ENCODE assay signal across 10 mouse cellular contexts in the genomic region with DNA sequence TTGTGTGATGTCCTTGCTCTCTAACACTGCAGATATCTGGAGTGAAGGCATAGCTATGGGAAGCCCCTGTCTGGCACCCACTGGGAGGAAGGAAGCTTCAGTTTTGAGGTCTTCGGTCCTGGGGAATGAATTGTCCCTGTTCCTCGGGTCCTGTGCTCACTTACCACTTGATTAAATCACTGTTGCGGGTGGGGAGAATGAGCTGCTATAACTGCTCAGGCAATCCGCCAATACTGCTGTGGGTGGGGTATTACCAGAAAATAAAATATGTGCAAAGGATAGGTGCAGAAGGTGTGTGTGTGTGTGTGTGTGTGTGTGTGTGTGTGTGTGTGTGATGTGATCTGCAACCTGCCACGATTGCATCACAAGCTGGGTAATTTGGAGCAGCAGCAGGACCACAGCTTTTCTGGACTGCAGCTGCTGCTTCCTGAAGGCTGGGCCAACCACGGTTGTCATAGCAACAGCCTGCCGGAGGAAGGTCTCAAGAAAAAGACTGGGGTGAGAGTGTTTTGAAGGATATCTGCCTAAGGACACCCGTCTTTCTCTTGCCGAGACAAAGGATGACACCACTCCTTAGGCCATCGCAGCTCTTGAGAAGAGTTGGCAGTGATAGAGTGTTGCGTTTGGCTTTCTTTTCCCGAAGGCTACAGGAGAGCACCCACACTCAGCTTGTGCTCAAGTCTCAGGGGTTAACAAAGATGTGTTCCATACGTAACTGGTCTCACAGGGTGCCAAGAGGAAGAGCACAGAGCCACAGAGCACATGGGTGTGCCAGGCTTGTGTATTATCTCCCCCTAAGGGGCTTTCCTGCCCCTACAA. TPM values are rescaled to one million over a fixed set of nuclear protein-coding genes. Genes with fewer than 3 reads are reported as not detected.
A peak's percentile ranks its signal among the peaks of the same experiment; 100 is the strongest.
DNase-seq lines count a peak whose midpoint lies in the region; ATAC-seq and TF ChIP-seq lines count a peak whose summit lies in the region.
"Had no signal": no experiment of that assay in that cellular context is flagged by ENCODE, and none has a peak within 500 bp of the region (broad histone marks: within the 10 kb centered on the region; RNA-seq: fewer than 3 reads in every experiment).

No protein-coding gene starts in this region.

- H3K27ac ChIP-seq in MEL (ENCODE audit: control insufficient read depth, low read depth, low read length), result peak overlapping the region; percentile 41
- peak overlapping the region; percentile 89 for H3K27ac ChIP-seq in forebrain, embryonic 12.5 days
- peak overlapping the region; percentile 96 for H3K27ac ChIP-seq in midbrain, embryonic 16.5 days (ENCODE audit: low read length)

- H3K4me2 ChIP-seq in forebrain, embryonic 12.5 days, result peak overlapping the region; percentile 40
- peak overlapping the region; percentile 46 for H3K4me2 ChIP-seq in midbrain, embryonic 16.5 days (ENCODE audit: low read length)

- H3K4me1 ChIP-seq in MEL (ENCODE audit: control insufficient read depth in 1 of 2, insufficient read depth in 2 of 2, low read length in 2 of 2), result peaks cover 23 to 47% of the 10 kb centered on the region in 2 experiments
- peaks cover 24% of the 10 kb centered on the region for H3K4me1 ChIP-seq in forebrain, embryonic 12.5 days
- H3K4me1 ChIP-seq in midbrain, embryonic 16.5 days (ENCODE audit: control insufficient read depth, insufficient read depth, low read length), result peaks cover 25% of the 10 kb centered on the region

- 16% methylated on average over 13 of the region's 13 CpGs for WGBS in forebrain, embryonic 12.5 days
- WGBS in midbrain, embryonic 16.5 days, result 8% methylated on average over 13 of the region's 13 CpGs

- H3K9me3 ChIP-seq in MEL (replicated peaks; ENCODE audit: insufficient read depth, low read length), result no peaks in the 10 kb centered on the region
- H3K9me3 ChIP-seq in forebrain, embryonic 12.5 days, result no peaks in the 10 kb centered on the region
- no peaks in the 10 kb centered on the region for H3K9me3 ChIP-seq in midbrain, embryonic 16.5 days (replicated peaks; ENCODE audit: control insufficient read depth, low read length, poor library complexity, severe bottlenecking)

- TF ChIP-seq RAD21 in MEL (IDR thresholded peaks at IDR 0.05; ENCODE audit: low read depth, low read length), result no peak

- no peak for TF ChIP-seq EP300 in MEL (IDR thresholded peaks at IDR 0.05; ENCODE audit: low read depth in 1 of 2, low read length in 2 of 2)

- TF ChIP-seq CTCF in MEL (IDR thresholded peaks at IDR 0.05 in 2 of 3, conservative IDR thresholded peaks at IDR 0.05 in 1 of 3; ENCODE audit: control insufficient read depth in 1 of 3, insufficient read depth in 1 of 3, low read depth in 2 of 3, low read length in 3 of 3, poor library complexity in 1 of 3, severe bottlenecking in 1 of 3), result no peak

- H3K9ac ChIP-seq in MEL (ENCODE audit: control insufficient read depth, low read depth, low read length, poor library complexity, severe bottlenecking), result peak overlapping the region; percentile 45
- H3K9ac ChIP-seq in forebrain, embryonic 12.5 days, result peak overlapping the region; percentile 21; the same call in 1 of the 2 replicates
- H3K9ac ChIP-seq in midbrain, embryonic 16.5 days (ENCODE audit: low read depth, low read length), result peak overlapping the region; percentile 63

- no peaks in the 10 kb centered on the region for H3K79me2 ChIP-seq in MEL (ENCODE audit: control insufficient read depth, insufficient read depth, low read length, poor library complexity)

- 0 out of 4 replicates have a peak, but pooled peaks of 1 of the 2 experiments have one; percentile 21 for TF ChIP-seq POLR2A in MEL (IDR thresholded peaks at IDR 0.05; ENCODE audit: control insufficient read depth in 1 of 2, insufficient read depth in 1 of 2, low read depth in 1 of 2, low read length in 2 of 2, poor library complexity in 1 of 2)

- peaks cover 0 to 25% of the 10 kb centered on the region in 2 experiments; a peak in 2 of 4 replicates for H3K36me3 ChIP-seq in MEL (ENCODE audit: control insufficient read depth in 1 of 2, insufficient read depth in 2 of 2, low read length in 2 of 2)
- no peaks in the 10 kb centered on the region for H3K36me3 ChIP-seq in forebrain, embryonic 12.5 days (replicated peaks)
- H3K36me3 ChIP-seq in midbrain, embryonic 16.5 days (ENCODE audit: control insufficient read depth, insufficient read depth, low read length), result no peaks in the 10 kb centered on the region

- peak; percentile 45 for DNase-seq in cerebellum, adult 9-11 months
- DNase-seq in cerebellum, adult 9-10 months, result no peak
- DNase-seq in MEL (ENCODE audit: low read depth, low spot score), result peak; percentile 79
- DNase-seq in layer of hippocampus, adult 9-11 months, result peak; percentile 81
- DNase-seq in thymus, postnatal 36 days, result peak; percentile 52 to 75
- DNase-seq in adrenal gland, adult 8-10 months, result no peak

- peak overlapping the region; percentile 37 to 56 for H3K4me3 ChIP-seq in MEL (ENCODE audit: control insufficient read depth in 1 of 2, insufficient read depth in 1 of 2, low read depth in 2 of 2, low read length in 2 of 2)
- no peak overlapping the region for H3K4me3 ChIP-seq in forebrain, embryonic 12.5 days (replicated peaks)
- no peak overlapping the region for H3K4me3 ChIP-seq in midbrain, embryonic 16.5 days (ENCODE audit: low read depth, low read length)

- peak; percentile 77 for ATAC-seq in forebrain, embryonic 12.5 days (ENCODE audit: low FRiP score)
- peak; percentile 77 for ATAC-seq in midbrain, embryonic 16.5 days
- ATAC-seq: Patski had no signal

- no peaks in the 10 kb centered on the region; a peak in 1 of 4 replicates for H3K27me3 ChIP-seq in MEL (ENCODE audit: control insufficient read depth in 1 of 2, insufficient read depth in 2 of 2, low read length in 2 of 2)
- H3K27me3 ChIP-seq in forebrain, embryonic 12.5 days, result 0 out of 2 replicates have a peak, but pooled peaks cover 3% of the 10 kb centered on the region
- H3K27me3 ChIP-seq in midbrain, embryonic 16.5 days (ENCODE audit: control insufficient read depth, insufficient read depth, low read depth, low read length), result no peaks in the 10 kb centered on the region
- H3K27me3 ChIP-seq: Patski had no signal

TF ChIP-seq in MEL, 35 proteins besides CTCF, POLR2A, EP300 and RAD21 (continues in another document):
- TF ChIP-seq MYB (IDR thresholded peaks at IDR 0.05; ENCODE audit: low read depth, low read length) (no peak), ZMIZ1 (IDR thresholded peaks at IDR 0.05; ENCODE audit: low read depth, low read length) (no peak), TAL1 (IDR thresholded peaks at IDR 0.05; ENCODE audit: low read length) (no peak), POLR2AphosphoS5 (IDR thresholded peaks at IDR 0.05; ENCODE audit: borderline replicate concordance, low read depth, low read length) (no peak), SIN3A (IDR thresholded peaks at IDR 0.05; ENCODE audit: low read length) (no peak), UBTF (IDR thresholded peaks at IDR 0.05; ENCODE audit: borderline replicate concordance, insufficient read depth, low read depth, low read length) (no peak), NELFE (IDR thresholded peaks at IDR 0.05; ENCODE audit: low read depth, low read length) (peak; percentile 29; the same call in 1 of the 2 replicates), ELF1 (IDR thresholded peaks at IDR 0.05; ENCODE audit: low read depth, low read length) (peak; percentile 47; the same call in 1 of the 2 replicates), MYC (IDR thresholded peaks at IDR 0.05; ENCODE audit: low read depth, low read length) (0 out of 2 replicates have a peak, but pooled peaks have one; percentile 19), ETS1 (IDR thresholded peaks at IDR 0.05; ENCODE audit: low read depth, low read length) (no peak), TCF12 (IDR thresholded peaks at IDR 0.05; ENCODE audit: low read depth, low read length) (0 out of 2 replicates have a peak, but pooled peaks have one; percentile 5), TBP (IDR thresholded peaks at IDR 0.05; ENCODE audit: low read depth, low read length) (no peak), ZKSCAN1 (IDR thresholded peaks at IDR 0.05; ENCODE audit: low read depth, low read length) (no peak), POLR2AphosphoS2 (IDR thresholded peaks at IDR 0.05; ENCODE audit: low read length) (no peak), JUND (IDR thresholded peaks at IDR 0.05; ENCODE audit: low read depth, low read length) (no peak), MAZ (IDR thresholded peaks at IDR 0.05; ENCODE audit: low read depth, low read length) (no peak), KAT2A (conservative IDR thresholded peaks at IDR 0.05; ENCODE audit: low read depth, low read length) (no peak), SMC3 (IDR thresholded peaks at IDR 0.05; ENCODE audit: low read depth, low read length) (no peak), MAFK (IDR thresholded peaks at IDR 0.05; ENCODE audit: borderline replicate concordance, low read depth, low read length) (no peak), USF1 (IDR thresholded peaks at IDR 0.05; ENCODE audit: low read depth, low read length) (no peak), E2F4 (IDR thresholded peaks at IDR 0.05; ENCODE audit: borderline replicate concordance, low read depth, low read length) (no peak)

RNA-seq across cellular contexts. Expression of a gene that starts 23.8 kb away (rescaled TPM):
- not detected in 2 replicates for total RNA-seq in MEL (2012; rRNA removed)
- polyA plus RNA-seq in MEL (2012; ENCODE audit: insufficient read depth in 1 of 2, insufficient read length in 2 of 2, low read depth in 1 of 2, low replicate concordance in 2 of 2, missing spikeins in 1 of 2), result not detected
- 6.2 and 7.8 TPM in 2 replicates for polyA plus RNA-seq in forebrain, embryonic 12.5 days (2016; fragmentation: Nextera tagmentation; extraction: Ambion mirVana)
- 3.8 and 3.9 TPM in 2 replicates for polyA plus RNA-seq in midbrain, embryonic 16.5 days (2015; fragmentation: Nextera tagmentation; extraction: Ambion mirVana)
- under 1 TPM in 1 of 4 experiments, not detected in 3; 0.09 TPM for total RNA-seq in adrenal gland, adult 8-10 months (2022)
- total RNA-seq: liver, adult 2 months had no signal
- polyA plus RNA-seq: liver, adult 2 months had no signal

RNA-seq across cellular contexts. Expression of a gene that starts 44.3 kb away (rescaled TPM):
- total RNA-seq in MEL (2012; rRNA removed), result not detected in 2 replicates
- under 1 TPM in 1 of 2 experiments, not detected in 1; 0.04 TPM for polyA plus RNA-seq in MEL (2012; ENCODE audit: insufficient read depth in 1 of 2, insufficient read length in 2 of 2, low read depth in 1 of 2, low replicate concordance in 2 of 2, missing spikeins in 1 of 2)
- 0.40 and 0.65 TPM in 2 replicates for polyA plus RNA-seq in forebrain, embryonic 12.5 days (2016; fragmentation: Nextera tagmentation; extraction: Ambion mirVana)
- 3.0 and 3.9 TPM in 2 replicates for polyA plus RNA-seq in midbrain, embryonic 16.5 days (2015; fragmentation: Nextera tagmentation; extraction: Ambion mirVana)
- under 1 TPM in 1 of 4 experiments, not detected in 3; 0.07 TPM for total RNA-seq in adrenal gland, adult 8-10 months (2022)
- total RNA-seq: liver, adult 2 months had no signal
- polyA plus RNA-seq: liver, adult 2 months; Patski had no signal

RNA-seq across cellular contexts. Expression of a gene that starts 53.6 kb away (rescaled TPM):
- 12.2 and 13.0 TPM in 2 replicates for total RNA-seq in MEL (2012; rRNA removed)
- 10 to 100 TPM in 1 of 2 experiments, not detected in 1; 22.4 TPM for polyA plus RNA-seq in MEL (2012; ENCODE audit: insufficient read depth in 1 of 2, insufficient read length in 2 of 2, low read depth in 1 of 2, low replicate concordance in 2 of 2, missing spikeins in 1 of 2)
- polyA plus RNA-seq in forebrain, embryonic 12.5 days (2016; fragmentation: Nextera tagmentation; extraction: Ambion mirVana), result 19.5 and 21.2 TPM in 2 replicates
- polyA plus RNA-seq in midbrain, embryonic 16.5 days (2015; fragmentation: Nextera tagmentation; extraction: Ambion mirVana), result 10.4 and 11.0 TPM in 2 replicates
- total RNA-seq in adrenal gland, adult 8-10 months (2022), result 10 to 100 TPM; 58.0 to 74.0 (median 70.3) TPM

Comparison
In these comparisons a context has a peak if more than half of its experiments do, and no peak if none do; other contexts are left out.
1. DNase-seq: peak in cerebellum, adult 9-11 months (single experiment), MEL (single experiment), layer of hippocampus, adult 9-11 months (single experiment) and thymus, postnatal 36 days (2 of 2); none in cerebellum, adult 9-10 months (single experiment) and adrenal gland, adult 8-10 months (single experiment).
2. H3K27ac ChIP-seq: peak in every context shown above with its lines; median percentile 96 in midbrain, embryonic 16.5 days; 89 in forebrain, embryonic 12.5 days; 41 in MEL.
3. H3K4me3 ChIP-seq: peak in MEL (2 of 2); none in forebrain, embryonic 12.5 days (single experiment) and midbrain, embryonic 16.5 days (single experiment).
4. Peak in every context shown above with its lines, with median percentiles within 50 percentile points of each other: H3K9ac ChIP-seq.